Mouse (Mus musculus): Measurements from ENCODE around the gene Vmn1r235. TPM values are rescaled to one million over a fixed set of nuclear protein-coding genes. Genes with fewer than 3 reads are reported as not detected.
A peak's percentile ranks its signal among the peaks of the same experiment; 100 is the strongest.
"Not testable (repeated sequence)": the region's sequence is repeated elsewhere in the genome, so short reads cannot be mapped to it uniquely, and the experiment has no call there.

Vmn1r235 gene
- not detected in 2 replicates for polyA plus RNA-seq (2014; fragmentation: Nextera tagmentation; extraction: Ambion mirVana)

DNA sequence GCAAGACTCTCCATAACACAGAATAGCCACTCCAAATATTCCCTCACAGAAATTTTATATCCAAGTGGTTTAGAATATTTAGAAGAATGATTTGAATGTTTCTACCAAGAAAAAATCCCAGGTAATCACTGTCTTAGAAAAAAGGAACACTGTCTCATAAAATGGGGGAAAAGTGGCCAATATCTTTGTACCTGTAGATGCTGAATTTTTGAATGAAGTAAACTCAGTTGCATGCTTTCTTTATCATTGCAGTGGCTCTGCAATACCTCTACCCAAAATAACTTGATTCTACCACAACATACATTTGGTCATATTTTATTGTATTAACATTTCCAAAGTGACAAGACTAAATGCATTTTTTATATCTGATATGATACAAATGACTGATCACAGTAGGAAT lies at the start of gene Vmn1r235:
Vmn1r235 (plus strand) TSS at position 301 of the 400 bp plus-strand sequence.
- Histone ChIP-seq H3K9ac (ENCODE audit: low read length) (no peak within 1 kb of the TSS), H3K27me3 (ENCODE audit: control insufficient read depth, insufficient read depth, low read length) (no peaks in the 10 kb centered on the region), H3K4me2 (ENCODE audit: low read depth, severe bottlenecking) (no peak within 1 kb of the TSS), H3K9me3 (ENCODE audit: control insufficient read depth, low read length) (no peaks in the 10 kb centered on the region), H3K36me3 (ENCODE audit: control insufficient read depth, insufficient read depth, low read length) (no peaks in the 10 kb centered on the region), H3K4me1 (ENCODE audit: control insufficient read depth, insufficient read depth, low read length) (no peaks in the 10 kb centered on the region), H3K27ac (replicated peaks; ENCODE audit: low read depth, low read length) (no peak within 1 kb of the TSS), H3K4me3 (ENCODE audit: low read depth, low read length) (no peak within 1 kb of the TSS)
- ATAC-seq (ENCODE audit: insufficient number of reproducible peaks, low FRiP score, low TSS enrichment, low read depth) (no peak), DNase-seq (ENCODE audit: low spot score) (no peak)

DNA sequence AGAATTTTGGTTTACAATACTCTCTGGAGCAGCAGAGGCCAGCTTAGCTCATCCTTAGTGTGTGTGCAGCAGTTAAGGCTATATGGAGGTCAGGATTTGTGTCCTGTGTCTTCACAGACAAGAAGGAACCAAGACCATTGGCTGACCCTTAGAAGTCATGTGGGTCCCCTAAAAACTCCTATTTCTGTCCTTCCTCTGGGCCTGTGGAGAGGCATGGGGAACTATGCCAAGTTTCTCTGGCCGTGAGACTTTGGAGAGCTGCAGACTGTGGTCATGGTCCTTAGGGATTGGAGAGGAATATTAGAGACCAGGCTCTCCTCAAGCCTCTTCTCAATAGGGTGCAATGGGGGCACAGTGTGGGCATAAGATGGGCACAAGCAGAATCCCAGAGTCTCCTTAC lies 45.1 kb upstream of the Vmn1r235 start:
- H3K9ac ChIP-seq (ENCODE audit: low read length); H3K27me3 ChIP-seq (ENCODE audit: control insufficient read depth, insufficient read depth, low read length); H3K36me3 ChIP-seq (ENCODE audit: control insufficient read depth, insufficient read depth, low read length); H3K4me3 ChIP-seq (ENCODE audit: low read depth, low read length); H3K9me3 ChIP-seq (ENCODE audit: control insufficient read depth, low read length); H3K27ac ChIP-seq (replicated peaks; ENCODE audit: low read depth, low read length); ATAC-seq (ENCODE audit: insufficient number of reproducible peaks, low FRiP score, low TSS enrichment, low read depth); H3K4me1 ChIP-seq (ENCODE audit: control insufficient read depth, insufficient read depth, low read length); H3K4me2 ChIP-seq (ENCODE audit: low read depth, severe bottlenecking): not testable (repeated sequence)
- WGBS = 95% methylated on average over 1 of the region's 1 CpGs
- peak; percentile 2 for DNase-seq (ENCODE audit: low spot score)

GRCm38 (mm10) chr17:21225787-21226186 lies 30.4 kb upstream of the Vmn1r235 start, which contains the start of gene Vmn1r234:
TSS of gene Vmn1r234 (plus strand) at chr17:21226087.
- no peaks in the 10 kb centered on the region for H3K36me3 ChIP-seq (ENCODE audit: control insufficient read depth, insufficient read depth, low read length)
- no peak within 1 kb of the TSS for H3K4me2 ChIP-seq (ENCODE audit: low read depth, severe bottlenecking)
- H3K9me3 ChIP-seq (ENCODE audit: control insufficient read depth, low read length) = no peaks in the 10 kb centered on the region
- no peak within 1 kb of the TSS for H3K9ac ChIP-seq (ENCODE audit: low read length)
- DNase-seq (ENCODE audit: low spot score) (no peak), ATAC-seq (ENCODE audit: insufficient number of reproducible peaks, low FRiP score, low TSS enrichment, low read depth) (no peak)
- no peaks in the 10 kb centered on the region for H3K4me1 ChIP-seq (ENCODE audit: control insufficient read depth, insufficient read depth, low read length)
- no peaks in the 10 kb centered on the region for H3K27me3 ChIP-seq (ENCODE audit: control insufficient read depth, insufficient read depth, low read length)
- no peak within 1 kb of the TSS for H3K27ac ChIP-seq (replicated peaks; ENCODE audit: low read depth, low read length)
- 92% methylated on average over 1 of the region's 1 CpGs for WGBS
- H3K4me3 ChIP-seq (ENCODE audit: low read depth, low read length) = no peak within 1 kb of the TSS

DNA sequence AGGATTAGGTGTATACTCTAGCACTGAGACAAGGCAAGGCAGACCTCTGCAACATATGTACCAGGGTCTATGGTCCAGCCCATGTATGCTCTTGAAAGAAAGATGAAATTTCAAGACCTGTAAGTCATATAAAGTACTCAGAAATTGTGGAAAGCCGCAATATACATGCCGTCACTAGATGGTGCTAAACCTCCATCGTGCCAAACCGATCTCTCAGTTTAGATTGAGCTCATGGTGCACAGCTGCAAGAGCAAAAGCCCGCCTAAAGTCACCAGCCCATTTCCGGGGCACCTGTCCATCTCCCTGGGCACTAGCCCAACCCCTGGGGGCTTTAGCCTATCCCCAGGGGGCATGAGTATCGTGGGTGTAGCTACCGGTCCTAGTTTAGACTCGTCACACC lies 24.6 kb upstream of the Vmn1r235 start:
- no peak for ATAC-seq (ENCODE audit: insufficient number of reproducible peaks, low FRiP score, low TSS enrichment, low read depth)

GRCm38 (mm10) chr17:21272103-21272502 lies 15.9 kb downstream of the Vmn1r235 start:
- no peaks in the 10 kb centered on the region for H3K27me3 ChIP-seq (ENCODE audit: control insufficient read depth, insufficient read depth, low read length)
- H3K36me3 ChIP-seq (ENCODE audit: control insufficient read depth, insufficient read depth, low read length) = no peaks in the 10 kb centered on the region
- H3K4me3 ChIP-seq (ENCODE audit: low read depth, low read length) = no peak overlapping the region
- H3K9me3 ChIP-seq (ENCODE audit: control insufficient read depth, low read length) = no peaks in the 10 kb centered on the region
- 15% methylated on average over 4 of the region's 4 CpGs for WGBS
- no peak overlapping the region for H3K27ac ChIP-seq (replicated peaks; ENCODE audit: low read depth, low read length)
- no peak overlapping the region for H3K9ac ChIP-seq (ENCODE audit: low read length)
- no peak overlapping the region for H3K4me2 ChIP-seq (ENCODE audit: low read depth, severe bottlenecking)
- no peaks in the 10 kb centered on the region for H3K4me1 ChIP-seq (ENCODE audit: control insufficient read depth, insufficient read depth, low read length)
- ATAC-seq (ENCODE audit: insufficient number of reproducible peaks, low FRiP score, low TSS enrichment, low read depth) (no peak; the same call in 1 of the 2 replicates), DNase-seq (ENCODE audit: low spot score) (peak; percentile 26)

More for the DNA sequence above, 24.6 kb upstream of the Vmn1r235 start:
- peak; percentile 77 for DNase-seq (ENCODE audit: low spot score)
- 32% methylated on average over 9 of the region's 9 CpGs for WGBS
- Histone ChIP-seq H3K9ac (ENCODE audit: low read length) (no peak overlapping the region), H3K9me3 (ENCODE audit: control insufficient read depth, low read length) (no peaks in the 10 kb centered on the region), H3K4me1 (ENCODE audit: control insufficient read depth, insufficient read depth, low read length) (no peaks in the 10 kb centered on the region), H3K36me3 (ENCODE audit: control insufficient read depth, insufficient read depth, low read length) (no peaks in the 10 kb centered on the region), H3K4me2 (ENCODE audit: low read depth, severe bottlenecking) (no peak overlapping the region), H3K4me3 (ENCODE audit: low read depth, low read length) (no peak overlapping the region), H3K27ac (replicated peaks; ENCODE audit: low read depth, low read length) (no peak overlapping the region), H3K27me3 (ENCODE audit: control insufficient read depth, insufficient read depth, low read length) (no peaks in the 10 kb centered on the region)

- Histone ChIP-seq H3K36me3 (ENCODE audit: control insufficient read depth, insufficient read depth, low read length) (no peaks in the 10 kb centered on the region), H3K27me3 (ENCODE audit: control insufficient read depth, insufficient read depth, low read length) (no peaks in the 10 kb centered on the region), H3K27ac (replicated peaks; ENCODE audit: low read depth, low read length) (no peak within 1 kb of the TSS), H3K4me1 (ENCODE audit: control insufficient read depth, insufficient read depth, low read length) (no peaks in the 10 kb centered on the region), H3K4me3 (ENCODE audit: low read depth, low read length) (no peak within 1 kb of the TSS), H3K9ac (ENCODE audit: low read length) (no peak within 1 kb of the TSS), H3K4me2 (ENCODE audit: low read depth, severe bottlenecking) (no peak within 1 kb of the TSS), H3K9me3 (ENCODE audit: control insufficient read depth, low read length) (no peaks in the 10 kb centered on the region)
- no peak for ATAC-seq (ENCODE audit: insufficient number of reproducible peaks, low FRiP score, low TSS enrichment, low read depth)
- 76% methylated on average over 3 of the region's 3 CpGs for WGBS
- no peak for DNase-seq (ENCODE audit: low spot score)
Observed at GRCm38 (mm10) chr17:21282642-21283041, 26.4 kb downstream of the Vmn1r235 start, which contains the start of gene Vmn1r236. TSS of gene Vmn1r236 (plus strand) at chr17:21282942.

DNA sequence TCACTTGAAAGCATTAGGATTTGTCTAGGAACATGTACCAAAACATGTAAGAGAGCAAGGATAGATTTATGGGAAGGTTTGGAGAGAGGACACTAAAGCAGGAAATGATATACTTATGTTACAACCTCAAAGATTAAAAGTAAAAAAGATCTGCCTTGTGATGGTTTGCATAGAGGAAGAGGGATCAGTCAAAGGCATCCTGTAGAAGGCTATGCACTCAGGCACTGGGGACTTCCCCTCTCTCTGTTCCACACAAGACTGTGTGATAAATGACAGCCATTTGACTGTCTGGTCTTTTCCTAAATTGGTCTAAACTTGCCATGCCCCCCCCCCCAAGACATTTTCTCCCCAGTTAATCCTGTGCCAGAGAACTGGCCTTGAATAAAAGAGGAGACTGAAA lies 28.2 kb downstream of the Vmn1r235 start:
- Histone ChIP-seq H3K4me1 (ENCODE audit: control insufficient read depth, insufficient read depth, low read length) (no peaks in the 10 kb centered on the region), H3K9me3 (ENCODE audit: control insufficient read depth, low read length) (no peaks in the 10 kb centered on the region), H3K36me3 (ENCODE audit: control insufficient read depth, insufficient read depth, low read length) (no peaks in the 10 kb centered on the region), H3K4me2 (ENCODE audit: low read depth, severe bottlenecking) (no peak overlapping the region), H3K27me3 (ENCODE audit: control insufficient read depth, insufficient read depth, low read length) (no peaks in the 10 kb centered on the region), H3K4me3 (ENCODE audit: low read depth, low read length) (no peak overlapping the region), H3K9ac (ENCODE audit: low read length) (no peak overlapping the region), H3K27ac (replicated peaks; ENCODE audit: low read depth, low read length) (no peak overlapping the region)
- ATAC-seq (ENCODE audit: insufficient number of reproducible peaks, low FRiP score, low TSS enrichment, low read depth) = no peak
- DNase-seq (ENCODE audit: low spot score) = no peak

DNA sequence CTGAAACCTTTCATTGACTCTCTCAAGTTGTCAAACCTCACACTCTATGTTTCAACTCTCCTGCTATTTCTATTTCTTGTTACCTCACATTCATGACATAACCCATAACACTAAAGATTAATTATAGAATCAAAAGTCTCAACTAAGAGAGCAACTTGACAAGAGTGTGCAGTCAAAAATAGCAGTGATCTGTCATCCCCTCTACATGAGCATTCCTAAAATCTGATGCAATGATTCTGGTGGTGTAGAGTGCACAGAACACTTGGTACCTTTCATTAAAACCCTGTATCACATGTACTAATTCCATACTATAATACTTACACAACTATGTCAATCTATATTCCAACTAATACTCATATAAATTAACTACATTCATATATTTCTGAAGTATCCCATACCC lies 33.5 kb downstream of the Vmn1r235 start:
- H3K9me3 ChIP-seq (ENCODE audit: control insufficient read depth, low read length) = no peaks in the 10 kb centered on the region
- no peak overlapping the region for H3K4me2 ChIP-seq (ENCODE audit: low read depth, severe bottlenecking)
- ATAC-seq (ENCODE audit: insufficient number of reproducible peaks, low FRiP score, low TSS enrichment, low read depth) = no peak
- no peaks in the 10 kb centered on the region for H3K27me3 ChIP-seq (ENCODE audit: control insufficient read depth, insufficient read depth, low read length)
- no peak for DNase-seq (ENCODE audit: low spot score)
- H3K9ac ChIP-seq (ENCODE audit: low read length) = no peak overlapping the region
- no peaks in the 10 kb centered on the region for H3K36me3 ChIP-seq (ENCODE audit: control insufficient read depth, insufficient read depth, low read length)
- H3K27ac ChIP-seq (replicated peaks; ENCODE audit: low read depth, low read length) = no peak overlapping the region
- no peaks in the 10 kb centered on the region for H3K4me1 ChIP-seq (ENCODE audit: control insufficient read depth, insufficient read depth, low read length)
- no peak overlapping the region for H3K4me3 ChIP-seq (ENCODE audit: low read depth, low read length)

DNA sequence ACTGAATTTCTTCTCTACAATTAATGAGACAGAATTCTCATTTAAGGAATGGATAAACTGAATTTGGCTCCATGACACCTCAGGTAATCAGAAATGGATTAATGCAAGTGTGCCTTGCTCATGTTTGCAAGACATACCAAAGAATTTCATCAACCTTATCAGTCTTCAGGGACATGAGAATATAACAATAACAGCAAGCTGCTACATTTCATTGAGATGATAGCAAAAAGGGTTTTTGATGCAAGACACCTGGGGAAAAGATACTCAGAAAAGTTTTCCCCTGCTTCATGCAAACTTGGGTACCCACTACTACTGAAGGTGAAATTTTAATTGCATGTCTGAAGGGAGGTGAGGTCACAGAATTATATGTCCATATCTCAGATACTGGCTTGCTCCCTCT lies 55.4 kb downstream of the Vmn1r235 start, which contains the start of gene Vmn1r237:
Vmn1r237 (plus strand) TSS at position 301 of the 400 bp plus-strand sequence.
- H3K36me3 ChIP-seq (ENCODE audit: control insufficient read depth, insufficient read depth, low read length) = no peaks in the 10 kb centered on the region
- no peaks in the 10 kb centered on the region for H3K4me1 ChIP-seq (ENCODE audit: control insufficient read depth, insufficient read depth, low read length)
- no peak for ATAC-seq (ENCODE audit: insufficient number of reproducible peaks, low FRiP score, low TSS enrichment, low read depth)
- no peaks in the 10 kb centered on the region for H3K9me3 ChIP-seq (ENCODE audit: control insufficient read depth, low read length)
- H3K27me3 ChIP-seq (ENCODE audit: control insufficient read depth, insufficient read depth, low read length) = no peaks in the 10 kb centered on the region
- no peak within 1 kb of the TSS for H3K4me2 ChIP-seq (ENCODE audit: low read depth, severe bottlenecking)
- H3K27ac ChIP-seq (replicated peaks; ENCODE audit: low read depth, low read length) = no peak within 1 kb of the TSS
- DNase-seq (ENCODE audit: low spot score) = no peak
- no peak within 1 kb of the TSS for H3K4me3 ChIP-seq (ENCODE audit: low read depth, low read length)
- no peak within 1 kb of the TSS for H3K9ac ChIP-seq (ENCODE audit: low read length)
